Mouse (Mus musculus): Measurements from ENCODE around the gene Gm45021. TPM values are rescaled to one million over a fixed set of nuclear protein-coding genes. Genes with fewer than 3 reads are reported as not detected.
A peak's percentile ranks its signal among the peaks of the same experiment; 100 is the strongest.

Gene Gm45021
- total and polyA plus RNA-seq, 2 experiments from 2014 or later = not detected

GRCm38 (mm10) chr6:48546271-48546670 is 43.1 kb upstream of the Gm45021 start:
- TF ChIP-seq CTCF (IDR thresholded peaks at IDR 0.05; ENCODE audit: low read depth) = peak; percentile 87
- 41% methylated on average over 1 of the region's 1 CpGs for WGBS

GRCm38 (mm10) chr6:48546858-48547257 is 42.6 kb upstream of the Gm45021 start:
- no peak overlapping the region for H3K9ac ChIP-seq (replicated peaks; ENCODE audit: low read length)
- no peaks in the 10 kb centered on the region for H3K4me1 ChIP-seq (ENCODE audit: insufficient read depth, low read length)
- 63% methylated on average over 4 of the region's 4 CpGs for WGBS
- no peaks in the 10 kb centered on the region for H3K36me3 ChIP-seq (ENCODE audit: insufficient read depth, low read length)
- no peak for DNase-seq (ENCODE audit: low spot score)
- no peak for TF ChIP-seq CTCF (IDR thresholded peaks at IDR 0.05; ENCODE audit: low read depth)
- H3K4me2 ChIP-seq (ENCODE audit: low read depth, low read length) = no peak overlapping the region
- H3K9me3 ChIP-seq (ENCODE audit: low read length) = no peaks in the 10 kb centered on the region
- no peak overlapping the region for H3K27ac ChIP-seq
- H3K27me3 ChIP-seq (ENCODE audit: insufficient read depth, low read length) = no peaks in the 10 kb centered on the region
- no peak for ATAC-seq
- H3K4me3 ChIP-seq (ENCODE audit: low read length) = no peak overlapping the region

More at GRCm38 (mm10) chr6:48546271-48546670, 43.1 kb upstream of the Gm45021 start:
- peaks cover 5% of the 10 kb centered on the region; the same call in 1 of the 2 replicates for H3K36me3 ChIP-seq (ENCODE audit: insufficient read depth, low read length)
- H3K9ac ChIP-seq (replicated peaks; ENCODE audit: low read length) = no peak overlapping the region
- H3K27ac ChIP-seq = no peak overlapping the region
- no peak overlapping the region for H3K4me2 ChIP-seq (ENCODE audit: low read depth, low read length)
- H3K4me1 ChIP-seq (ENCODE audit: insufficient read depth, low read length) = no peaks in the 10 kb centered on the region
- H3K4me3 ChIP-seq (ENCODE audit: low read length) = no peak overlapping the region
- peak; percentile 68 for DNase-seq (ENCODE audit: low spot score)
- ATAC-seq = no peak
- H3K27me3 ChIP-seq (ENCODE audit: insufficient read depth, low read length) = no peaks in the 10 kb centered on the region
- no peaks in the 10 kb centered on the region for H3K9me3 ChIP-seq (ENCODE audit: low read length)

- Histone ChIP-seq H3K4me3 (ENCODE audit: low read length) (no peak overlapping the region), H3K27me3 (ENCODE audit: insufficient read depth, low read length) (no peaks in the 10 kb centered on the region), H3K27ac (no peak overlapping the region), H3K4me1 (ENCODE audit: insufficient read depth, low read length) (no peaks in the 10 kb centered on the region), H3K9ac (replicated peaks; ENCODE audit: low read length) (no peak overlapping the region), H3K36me3 (ENCODE audit: insufficient read depth, low read length) (no peaks in the 10 kb centered on the region), H3K4me2 (ENCODE audit: low read depth, low read length) (no peak overlapping the region), H3K9me3 (ENCODE audit: low read length) (no peaks in the 10 kb centered on the region)
- 91% methylated on average over 6 of the region's 6 CpGs for WGBS
- DNase-seq (ENCODE audit: low spot score) = no peak
- no peak for TF ChIP-seq CTCF (IDR thresholded peaks at IDR 0.05; ENCODE audit: low read depth)
- ATAC-seq = no peak
Observed at GRCm38 (mm10) chr6:48548314-48548713, 41.1 kb upstream of the Gm45021 start.

GRCm38 (mm10) chr6:48552918-48553317 is 36.5 kb upstream of the Gm45021 start:
- H3K4me3 ChIP-seq (ENCODE audit: low read length) = no peak overlapping the region
- H3K4me2 ChIP-seq (ENCODE audit: low read depth, low read length) = no peak overlapping the region
- no peaks in the 10 kb centered on the region for H3K36me3 ChIP-seq (ENCODE audit: insufficient read depth, low read length)
- no peak overlapping the region for H3K27ac ChIP-seq
- DNase-seq (ENCODE audit: low spot score) = no peak
- H3K9ac ChIP-seq (replicated peaks; ENCODE audit: low read length) = no peak overlapping the region
- WGBS = 65% methylated on average over 4 of the region's 4 CpGs
- no peaks in the 10 kb centered on the region for H3K9me3 ChIP-seq (ENCODE audit: low read length)
- no peaks in the 10 kb centered on the region for H3K27me3 ChIP-seq (ENCODE audit: insufficient read depth, low read length)
- H3K4me1 ChIP-seq (ENCODE audit: insufficient read depth, low read length) = peaks cover 8% of the 10 kb centered on the region; the same call in 1 of the 2 replicates
- no peak for ATAC-seq
- TF ChIP-seq CTCF (IDR thresholded peaks at IDR 0.05; ENCODE audit: low read depth) = no peak

GRCm38 (mm10) chr6:48553819-48554218 is 35.6 kb upstream of the Gm45021 start:
- ATAC-seq (peak; percentile 22; the same call in 1 of the 2 replicates), DNase-seq (ENCODE audit: low spot score) (no peak)
- Histone ChIP-seq H3K9ac (replicated peaks; ENCODE audit: low read length) (peak overlapping the region; percentile 74), H3K4me1 (ENCODE audit: insufficient read depth, low read length) (peaks cover 8% of the 10 kb centered on the region; the same call in 1 of the 2 replicates), H3K9me3 (ENCODE audit: low read length) (no peaks in the 10 kb centered on the region), H3K27ac (peak overlapping the region; percentile 99), H3K36me3 (ENCODE audit: insufficient read depth, low read length) (no peaks in the 10 kb centered on the region; the same call in 1 of the 2 replicates), H3K4me2 (ENCODE audit: low read depth, low read length) (peak overlapping the region; percentile 77), H3K4me3 (ENCODE audit: low read length) (peak overlapping the region; percentile 51), H3K27me3 (ENCODE audit: insufficient read depth, low read length) (no peaks in the 10 kb centered on the region)
- WGBS = 68% methylated on average over 4 of the region's 4 CpGs
- TF ChIP-seq CTCF (IDR thresholded peaks at IDR 0.05; ENCODE audit: low read depth) = no peak

- Histone ChIP-seq H3K4me1 (ENCODE audit: insufficient read depth, low read length) (peaks cover 8% of the 10 kb centered on the region; the same call in 1 of the 2 replicates), H3K4me3 (ENCODE audit: low read length) (peak within 1 kb of the TSS; percentile 51), H3K9ac (replicated peaks; ENCODE audit: low read length) (peak within 1 kb of the TSS; percentile 74), H3K4me2 (ENCODE audit: low read depth, low read length) (peak within 1 kb of the TSS; percentile 77), H3K27ac (peak within 1 kb of the TSS; percentile 99), H3K27me3 (ENCODE audit: insufficient read depth, low read length) (no peaks in the 10 kb centered on the region), H3K36me3 (ENCODE audit: insufficient read depth, low read length) (no peaks in the 10 kb centered on the region; the same call in 1 of the 2 replicates), H3K9me3 (ENCODE audit: low read length) (no peaks in the 10 kb centered on the region)
- ATAC-seq (peak; percentile 93), DNase-seq (ENCODE audit: low spot score) (peak; percentile 99)
- TF ChIP-seq CTCF (IDR thresholded peaks at IDR 0.05; ENCODE audit: low read depth) = peak; percentile 1; the same call in 1 of the 2 replicates
- WGBS = under 1% methylated on average over 39 of the region's 39 CpGs
Observed at GRCm38 (mm10) chr6:48554280-48555103, 34.9 kb upstream of the Gm45021 start, which contains the start of gene Lrrc61. Gene Lrrc61, plus strand, starts transcription at chr6:48554796.

All from hindbrain, postnatal 0 days (tissue).